Mouse (Mus musculus) hindlimb bud, embryonic 11.5 days (tissue): ENCODE results near the gene Acss3.

Experiments
- DNase-seq: peaks from one replicate; pipeline ENCODE4 v3.0.0-alpha.2; 2012; ENCODE audit warnings: low read depth, low spot score; ENCODE audit errors: extremely low spot score

The Acss3 gene

GRCm38 (mm10) chr10:107021118-107021517 lies 102.3 kb downstream of the Acss3 start:
- no peak for DNase-seq

GRCm38 (mm10) chr10:107011142-107011541 lies 112.3 kb downstream of the Acss3 start:
- DNase-seq, result no peak

- DNase-seq, result no peak
These were observed 125.3 kb downstream of the Acss3 start for GRCm38 (mm10) chr10:106998052-106998625.

- no peak for DNase-seq
These were observed 134.0 kb downstream of the Acss3 start for GRCm38 (mm10) chr10:106989478-106989877.

GRCm38 (mm10) chr10:106975193-106976141 lies 148.0 kb downstream of the Acss3 start:
- DNase-seq, result no peak

- DNase-seq, result no peak
These were observed 164.4 kb downstream of the Acss3 start for GRCm38 (mm10) chr10:106959026-106959425.

- no peak for DNase-seq
These were observed 182.1 kb downstream of the Acss3 start for GRCm38 (mm10) chr10:106941380-106941779.

GRCm38 (mm10) chr10:106939441-106939840 lies 184.0 kb downstream of the Acss3 start:
- DNase-seq, result no peak

- no peak for DNase-seq
These were observed 184.6 kb downstream of the Acss3 start for GRCm38 (mm10) chr10:106938851-106939250.

GRCm38 (mm10) chr10:106936996-106937395 lies 186.5 kb downstream of the Acss3 start:
- no peak for DNase-seq

- no peak for DNase-seq
These were observed 190.8 kb downstream of the Acss3 start for GRCm38 (mm10) chr10:106932571-106933073.

GRCm38 (mm10) chr10:106928576-106929332 lies 194.7 kb downstream of the Acss3 start:
- DNase-seq, result no peak

GRCm38 (mm10) chr10:106924798-106925197 lies 198.7 kb downstream of the Acss3 start:
- no peak for DNase-seq

GRCm38 (mm10) chr10:106924334-106924733 lies 199.1 kb downstream of the Acss3 start:
- no peak for DNase-seq

- DNase-seq, result no peak
These were observed 208.6 kb downstream of the Acss3 start for GRCm38 (mm10) chr10:106914822-106915221.

- DNase-seq, result no peak
These were observed 209.2 kb downstream of the Acss3 start for GRCm38 (mm10) chr10:106914275-106914674.

GRCm38 (mm10) chr10:106913032-106913431 lies 210.4 kb downstream of the Acss3 start:
- no peak for DNase-seq

GRCm38 (mm10) chr10:106910108-106910507 lies 213.4 kb downstream of the Acss3 start:
- DNase-seq, result no peak

- no peak for DNase-seq
These were observed 227.1 kb downstream of the Acss3 start for GRCm38 (mm10) chr10:106896351-106896750.
